Mouse (Mus musculus) ES-E14 (cell line): Measurements from ENCODE around the gene Rab34. TPM values are rescaled to one million over a fixed set of nuclear protein-coding genes. Genes with fewer than 3 reads are reported as not detected.
A peak's percentile ranks its signal among the peaks of the same experiment; 100 is the strongest.
"Not testable (repeated sequence)": the region's sequence is repeated elsewhere in the genome, so short reads cannot be mapped to it uniquely, and the experiment has no call there.

Experiments used
- DNase-seq: peaks from one replicate; pipeline ENCODE4 v3.0.0-alpha.2; 2013; ENCODE audit warnings: low read depth, low spot score
- H3K27ac ChIP-seq: 2 replicates; pipeline ENCODE4 v1.5.1; 2012; ENCODE audit warnings: low read depth, mild to moderate bottlenecking, low read length, moderate library complexity, mixed read lengths; ENCODE audit not compliant: poor library complexity, insufficient read depth, severe bottlenecking
- H3K36me3 ChIP-seq: 2 replicates; pipeline ENCODE4 v1.6.1; 2012; ENCODE audit warnings: mild to moderate bottlenecking, low read length, moderate library complexity, mixed read lengths; ENCODE audit not compliant: control insufficient read depth, poor library complexity, insufficient read depth, severe bottlenecking
- H3K4me1 ChIP-seq, 2 experiments: fragments of 150-350 bp in 1 of 2; sonication (generic) in 1 of 2; 2 replicates each; pipeline ENCODE4 v1.6.1; 2012; ENCODE audit warnings: low read length in 2 of 2, mild to moderate bottlenecking in 1 of 2, mixed read lengths in 1 of 2; ENCODE audit not compliant: control insufficient read depth in 2 of 2, insufficient read depth in 2 of 2, poor library complexity in 1 of 2
- H3K4me3 ChIP-seq, 2 experiments: fragments of 150-350 bp in 1 of 2; sonication (generic) in 1 of 2; 2 replicates each; pipeline ENCODE4 v1.5.1; 2012; ENCODE audit warnings: low read length in 2 of 2, low read depth in 1 of 2, mild to moderate bottlenecking in 1 of 2, mixed read lengths in 1 of 2; ENCODE audit not compliant: insufficient read depth in 1 of 2, poor library complexity in 1 of 2, severe bottlenecking in 1 of 2
- H3K9ac ChIP-seq: 2 replicates; pipeline ENCODE4 v1.6.1; 2012; ENCODE audit warnings: low read depth, mild to moderate bottlenecking, low read length, mixed read lengths; ENCODE audit not compliant: poor library complexity, insufficient read depth, severe bottlenecking
- H3K9me3 ChIP-seq: fragments of 150-350 bp; sonication (generic); 2 replicates; pipeline ENCODE4 v1.6.1; 2012; ENCODE audit warnings: low read depth, mild to moderate bottlenecking, low read length; ENCODE audit not compliant: control insufficient read depth, insufficient read depth
- CHD2 ChIP-seq: IDR thresholded peaks from 2 replicates; pipeline ENCODE4 v1.6.1; 2014; ENCODE audit warnings: mild to moderate bottlenecking, low read depth, low read length, inconsistent platforms
- HCFC1 ChIP-seq: IDR thresholded peaks from 2 replicates; pipeline ENCODE4 v1.6.1; 2012; ENCODE audit warnings: low read length, inconsistent platforms, borderline replicate concordance; ENCODE audit not compliant: insufficient read depth
- MAFK ChIP-seq: IDR thresholded peaks from 2 replicates; pipeline ENCODE4 v1.6.1; 2014; ENCODE audit warnings: mild to moderate bottlenecking, low read depth, low read length, inconsistent platforms; ENCODE audit not compliant: insufficient read depth
- ZC3H11A ChIP-seq: IDR thresholded peaks from 2 replicates; pipeline ENCODE4 v1.6.1; 2012; ENCODE audit warnings: low read depth, mild to moderate bottlenecking, inconsistent platforms, low read length, borderline replicate concordance
- ZNF384 ChIP-seq: IDR thresholded peaks from 2 replicates; pipeline ENCODE4 v1.6.1; 2012; ENCODE audit warnings: low read depth, low read length, inconsistent platforms
- in situ Hi-C, 2 experiments: fragments of 600-800 bp; cut with MboI; formaldehyde crosslinking; loops; one replicate each; pipeline ENCODE4 v1.15.1; 2025; ENCODE audit warnings: low sequenced_read_pairs in 2 of 2, inconsistent platforms in 1 of 2; ENCODE audit not compliant: unreplicated experiment in 2 of 2
- total RNA-seq: library from RNA; depleted of rRNA; stranded (reverse); fragments of 300-350 nt; gene quantifications from 2 replicates; pipeline ENCODE4 v1.2.3, GENCODE M21; 2012

Gene Rab34
- total RNA-seq, 1 experiment: 36.1 TPM

- H3K9ac ChIP-seq: peak overlapping the region; percentile 100
- no peaks in the 10 kb centered on the region for H3K9me3 ChIP-seq
- H3K4me3 ChIP-seq: peak overlapping the region; percentile 88 to 89
- H3K36me3 ChIP-seq: peaks cover 34% of the 10 kb centered on the region
- in situ Hi-C loops: no loop called here
- H3K4me1 ChIP-seq: no peaks in the 10 kb centered on the region; a peak in 1 of 4 replicates
- TF ChIP-seq CHD2 (no peak), ZNF384 (no peak), HCFC1 (no peak), ZC3H11A (no peak), MAFK (no peak)
- no peak for DNase-seq
- H3K27ac ChIP-seq: peak overlapping the region; percentile 94; the same call in 1 of the 2 replicates
Measured at GRCm38 (mm10) chr11:78182450-78182849, 5.8 kb upstream of the Rab34 start.

GRCm38 (mm10) chr11:78182961-78183844, 5.0 kb upstream of the Rab34 start, which contains the start of gene Rpl23a:
Gene Rpl23a (minus strand): TSS chr11:78183584.
- TF ChIP-seq HCFC1 (peak; percentile 93), MAFK (no peak), ZC3H11A (no peak), ZNF384 (no peak), CHD2 (peak; percentile 99)
- H3K9me3 ChIP-seq: no peaks in the 10 kb centered on the region
- peaks cover 34% of the 10 kb centered on the region for H3K36me3 ChIP-seq
- H3K9ac ChIP-seq: peak within 1 kb of the TSS; percentile 100
- H3K4me3 ChIP-seq: peak within 1 kb of the TSS; percentile 88 to 89
- H3K4me1 ChIP-seq: no peaks in the 10 kb centered on the region; a peak in 1 of 4 replicates
- H3K27ac ChIP-seq: peak within 1 kb of the TSS; percentile 94
- in situ Hi-C loops: no loop called here
- DNase-seq: peak; percentile 89

GRCm38 (mm10) chr11:78183884-78184514, 4.2 kb upstream of the Rab34 start:
- no peak for DNase-seq
- Histone ChIP-seq H3K4me1 (no peaks in the 10 kb centered on the region; a peak in 1 of 4 replicates), H3K27ac (peak overlapping the region; percentile 72), H3K9ac (peak overlapping the region; percentile 88), H3K4me3 (peak overlapping the region; percentile 88 to 89), H3K36me3 (peaks cover 34% of the 10 kb centered on the region), H3K9me3 (no peaks in the 10 kb centered on the region)
- TF ChIP-seq MAFK: no peak
- no peak for TF ChIP-seq HCFC1
- no peak for TF ChIP-seq CHD2
- no peak for TF ChIP-seq ZC3H11A
- TF ChIP-seq ZNF384: no peak
- in situ Hi-C loops: no loop called here

GRCm38 (mm10) chr11:78184702-78185101, 3.5 kb upstream of the Rab34 start:
- DNase-seq, in situ Hi-C loops, H3K27ac ChIP-seq, H3K9me3 ChIP-seq, H3K4me1 ChIP-seq: not testable (repeated sequence)
- H3K4me3 ChIP-seq: peak overlapping the region in 1 of 2 experiments; percentile 88; a peak in 1 of 4 replicates
- peaks cover 30% of the 10 kb centered on the region for H3K36me3 ChIP-seq
- peak overlapping the region; percentile 88; the same call in 1 of the 2 replicates for H3K9ac ChIP-seq
